Mouse (Mus musculus) ES-E14 (cell line): Measurements from ENCODE around the gene Ehbp1. TPM values are rescaled to one million over a fixed set of nuclear protein-coding genes. Genes with fewer than 3 reads are reported as not detected.

Experiments used
- DNase-seq: peaks from one replicate; pipeline ENCODE4 v3.0.0-alpha.2; 2013; ENCODE audit warnings: low read depth, low spot score
- H3K27ac ChIP-seq: 2 replicates; pipeline ENCODE4 v1.5.1; 2012; ENCODE audit warnings: low read depth, mild to moderate bottlenecking, low read length, moderate library complexity, mixed read lengths; ENCODE audit not compliant: poor library complexity, insufficient read depth, severe bottlenecking
- H3K36me3 ChIP-seq: 2 replicates; pipeline ENCODE4 v1.6.1; 2012; ENCODE audit warnings: mild to moderate bottlenecking, low read length, moderate library complexity, mixed read lengths; ENCODE audit not compliant: control insufficient read depth, poor library complexity, insufficient read depth, severe bottlenecking
- H3K4me1 ChIP-seq, 2 experiments: fragments of 150-350 bp in 1 of 2; sonication (generic) in 1 of 2; 2 replicates each; pipeline ENCODE4 v1.6.1; 2012; ENCODE audit warnings: low read length in 2 of 2, mild to moderate bottlenecking in 1 of 2, mixed read lengths in 1 of 2; ENCODE audit not compliant: control insufficient read depth in 2 of 2, insufficient read depth in 2 of 2, poor library complexity in 1 of 2
- H3K4me3 ChIP-seq, 2 experiments: fragments of 150-350 bp in 1 of 2; sonication (generic) in 1 of 2; 2 replicates each; pipeline ENCODE4 v1.5.1; 2012; ENCODE audit warnings: low read length in 2 of 2, low read depth in 1 of 2, mild to moderate bottlenecking in 1 of 2, mixed read lengths in 1 of 2; ENCODE audit not compliant: insufficient read depth in 1 of 2, poor library complexity in 1 of 2, severe bottlenecking in 1 of 2
- H3K9ac ChIP-seq: 2 replicates; pipeline ENCODE4 v1.6.1; 2012; ENCODE audit warnings: low read depth, mild to moderate bottlenecking, low read length, mixed read lengths; ENCODE audit not compliant: poor library complexity, insufficient read depth, severe bottlenecking
- H3K9me3 ChIP-seq: fragments of 150-350 bp; sonication (generic); 2 replicates; pipeline ENCODE4 v1.6.1; 2012; ENCODE audit warnings: low read depth, mild to moderate bottlenecking, low read length; ENCODE audit not compliant: control insufficient read depth, insufficient read depth
- CHD2 ChIP-seq: IDR thresholded peaks from 2 replicates; pipeline ENCODE4 v1.6.1; 2014; ENCODE audit warnings: mild to moderate bottlenecking, low read depth, low read length, inconsistent platforms
- HCFC1 ChIP-seq: IDR thresholded peaks from 2 replicates; pipeline ENCODE4 v1.6.1; 2012; ENCODE audit warnings: low read length, inconsistent platforms, borderline replicate concordance; ENCODE audit not compliant: insufficient read depth
- MAFK ChIP-seq: IDR thresholded peaks from 2 replicates; pipeline ENCODE4 v1.6.1; 2014; ENCODE audit warnings: mild to moderate bottlenecking, low read depth, low read length, inconsistent platforms; ENCODE audit not compliant: insufficient read depth
- ZC3H11A ChIP-seq: IDR thresholded peaks from 2 replicates; pipeline ENCODE4 v1.6.1; 2012; ENCODE audit warnings: low read depth, mild to moderate bottlenecking, inconsistent platforms, low read length, borderline replicate concordance
- ZNF384 ChIP-seq: IDR thresholded peaks from 2 replicates; pipeline ENCODE4 v1.6.1; 2012; ENCODE audit warnings: low read depth, low read length, inconsistent platforms
- in situ Hi-C, 2 experiments: fragments of 600-800 bp; cut with MboI; formaldehyde crosslinking; loops; one replicate each; pipeline ENCODE4 v1.15.1; 2025; ENCODE audit warnings: low sequenced_read_pairs in 2 of 2, inconsistent platforms in 1 of 2; ENCODE audit not compliant: unreplicated experiment in 2 of 2
- total RNA-seq: library from RNA; depleted of rRNA; stranded (reverse); fragments of 300-350 nt; gene quantifications from 2 replicates; pipeline ENCODE4 v1.2.3, GENCODE M21; 2012

Ehbp1 gene
- total RNA-seq, 1 experiment = 10.9 TPM

DNA sequence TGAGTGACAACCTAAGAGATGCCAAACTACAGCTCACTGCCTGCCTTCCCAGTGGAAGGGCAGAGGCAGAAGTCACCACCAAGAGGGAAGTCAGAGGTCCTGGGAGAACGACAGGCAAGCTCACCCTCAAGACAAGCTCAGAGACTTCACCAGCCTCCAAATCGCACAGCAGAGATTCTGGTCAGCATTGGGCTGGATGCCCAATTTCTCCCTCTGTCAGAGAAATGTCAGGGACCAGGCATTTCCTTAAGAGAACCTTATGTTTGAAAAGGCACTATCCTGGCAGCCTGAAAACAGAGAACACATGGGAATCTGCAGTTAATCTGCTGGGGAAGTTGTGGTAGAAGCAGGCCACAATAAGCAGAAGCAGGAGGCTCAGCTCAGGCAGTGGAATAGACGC, 151.5 kb downstream of the Ehbp1 start:
- no peaks in the 10 kb centered on the region for H3K9me3 ChIP-seq
- no peak overlapping the region for H3K4me3 ChIP-seq
- H3K9ac ChIP-seq = no peak overlapping the region
- TF ChIP-seq MAFK (no peak), ZNF384 (no peak), CHD2 (no peak), HCFC1 (no peak), ZC3H11A (no peak)
- in situ Hi-C loops = no loop called here
- H3K4me1 ChIP-seq = peaks cover 2% of the 10 kb centered on the region in 2 experiments; a peak in 2 of 4 replicates
- no peak overlapping the region for H3K27ac ChIP-seq
- no peaks in the 10 kb centered on the region for H3K36me3 ChIP-seq
- DNase-seq = no peak

DNA sequence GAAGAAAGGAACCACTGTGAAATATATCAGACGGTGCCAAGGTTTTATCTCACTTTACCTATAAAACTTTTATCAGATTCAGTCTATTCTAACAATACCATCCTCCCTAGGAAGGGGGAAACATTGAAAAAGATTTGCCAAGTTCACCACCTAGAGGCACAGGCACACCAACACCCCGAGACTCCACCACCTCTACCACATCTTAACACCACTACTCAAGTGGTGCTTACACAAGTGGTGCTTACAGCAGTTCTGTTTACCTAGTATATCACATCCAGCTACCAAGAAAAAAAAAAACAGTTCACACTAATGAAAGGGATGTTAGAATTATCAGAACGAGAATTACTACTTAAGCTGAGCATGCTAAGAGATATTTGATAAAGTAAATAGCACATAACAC, 152.1 kb downstream of the Ehbp1 start:
- H3K4me1 ChIP-seq = peaks cover 0 to 2% of the 10 kb centered on the region in 2 experiments; a peak in 1 of 4 replicates
- no peak overlapping the region for H3K4me3 ChIP-seq
- H3K27ac ChIP-seq = no peak overlapping the region
- H3K9me3 ChIP-seq = no peaks in the 10 kb centered on the region
- TF ChIP-seq ZNF384 (no peak), HCFC1 (no peak), ZC3H11A (no peak), CHD2 (no peak), MAFK (no peak)
- DNase-seq = no peak
- no peaks in the 10 kb centered on the region for H3K36me3 ChIP-seq
- no peak overlapping the region for H3K9ac ChIP-seq
- in situ Hi-C loops = no loop called here

DNA sequence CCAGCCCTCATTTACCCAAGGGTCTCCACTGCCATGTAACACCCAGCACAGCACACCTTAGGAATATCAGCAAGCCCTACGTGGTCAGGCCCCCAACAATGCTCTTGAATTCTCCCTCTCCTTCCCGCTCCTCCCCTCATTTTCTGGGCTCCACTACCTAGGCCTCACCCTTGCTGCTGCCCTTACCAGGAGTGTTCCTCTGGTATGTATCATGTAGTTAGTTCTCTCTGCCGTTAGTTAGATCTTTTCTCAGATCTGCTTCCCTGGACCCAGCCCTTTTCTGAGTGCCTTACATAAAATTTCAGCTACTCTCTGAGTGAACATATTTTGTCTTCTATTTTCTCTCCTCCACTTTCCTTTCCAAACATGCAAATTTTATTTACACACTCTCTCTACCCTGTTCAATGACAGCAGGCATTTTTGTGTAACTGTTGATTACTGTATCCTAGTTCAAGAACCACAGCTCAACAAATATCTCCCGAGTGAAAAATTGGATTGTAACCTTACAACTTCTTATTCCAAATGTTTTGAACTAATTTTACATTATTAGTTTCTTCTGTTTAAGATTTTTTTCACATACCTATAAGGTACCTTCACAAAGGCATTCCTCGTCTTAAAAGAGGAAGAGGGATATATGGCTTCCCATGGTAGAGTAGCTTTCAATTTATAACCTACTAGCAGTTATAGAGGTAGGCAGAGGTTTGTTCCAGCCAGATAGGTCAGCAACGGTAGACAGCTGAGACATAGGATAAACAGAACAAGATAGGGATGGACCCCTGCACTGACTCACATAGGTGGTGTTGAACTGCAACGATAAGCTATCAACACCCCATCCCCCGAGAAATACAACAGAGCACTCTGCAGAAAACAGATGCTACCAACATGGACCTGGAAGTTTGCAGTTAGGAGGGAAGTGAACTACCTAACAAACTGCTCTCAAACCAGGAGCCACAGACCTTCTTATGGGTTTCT, 160.3 kb downstream of the Ehbp1 start:
- no peak for DNase-seq
- in situ Hi-C loops = no loop called here
- Histone ChIP-seq H3K4me3 (no peak overlapping the region), H3K4me1 (no peaks in the 10 kb centered on the region), H3K36me3 (no peaks in the 10 kb centered on the region), H3K27ac (no peak overlapping the region), H3K9me3 (peaks cover 1% of the 10 kb centered on the region; the same call in 1 of the 2 replicates), H3K9ac (no peak overlapping the region)
- TF ChIP-seq CHD2 (no peak), ZNF384 (no peak), HCFC1 (no peak), MAFK (no peak), ZC3H11A (no peak)

DNA sequence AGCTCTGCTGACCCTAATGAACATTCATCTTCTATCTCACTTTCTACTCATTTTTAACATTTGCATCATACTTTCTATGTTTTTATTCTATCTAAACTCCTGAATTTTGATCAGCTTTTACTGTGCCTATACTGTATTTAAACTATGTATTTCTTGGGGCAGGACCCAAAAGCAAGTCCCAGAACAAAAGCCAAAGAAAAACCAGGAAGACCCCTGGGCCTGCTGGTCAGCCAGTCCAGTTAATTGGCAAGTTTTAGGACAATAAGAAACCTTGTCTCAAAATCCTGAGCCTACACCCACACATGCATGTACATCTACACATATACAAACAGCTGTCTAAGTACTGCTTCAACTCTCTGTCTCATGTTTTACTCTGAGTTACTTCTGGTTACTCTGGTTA, 161.9 kb downstream of the Ehbp1 start:
- no peak for DNase-seq
- H3K4me1 ChIP-seq = no peaks in the 10 kb centered on the region
- H3K36me3 ChIP-seq = no peaks in the 10 kb centered on the region
- TF ChIP-seq MAFK (no peak), HCFC1 (no peak), ZNF384 (no peak), CHD2 (no peak)
- H3K4me3 ChIP-seq = no peak overlapping the region
- peaks cover 1% of the 10 kb centered on the region; the same call in 1 of the 2 replicates for H3K9me3 ChIP-seq
- no peak overlapping the region for H3K9ac ChIP-seq
- in situ Hi-C loops = no loop called here
- no peak overlapping the region for H3K27ac ChIP-seq
